Mouse (Mus musculus): Measurements from ENCODE around the gene Kmt2c.
"Not testable (repeated sequence)": the region's sequence is repeated elsewhere in the genome, so short reads cannot be mapped to it uniquely, and the experiment has no call there.

Kmt2c gene

GRCm38 (mm10) chr5:25516301-25516895, 17.8 kb upstream of the Kmt2c start:
- no peak for DNase-seq (ENCODE audit: low spot score in 2 of 2)

GRCm38 (mm10) chr5:25515767-25516166, 17.2 kb upstream of the Kmt2c start, which contains the start of gene Cct8l1:
Gene Cct8l1 (plus strand): TSS chr5:25516067.
- DNase-seq (ENCODE audit: low spot score in 2 of 2) = no peak

GRCm38 (mm10) chr5:25506041-25506440, 7.5 kb upstream of the Kmt2c start:
- DNase-seq (ENCODE audit: low spot score in 2 of 2) = no peak

GRCm38 (mm10) chr5:25500686-25501085, 2.1 kb upstream of the Kmt2c start:
- DNase-seq (ENCODE audit: low spot score in 2 of 2) = no peak

- peak; percentile 99 for DNase-seq (ENCODE audit: low spot score in 2 of 2)
Observed at GRCm38 (mm10) chr5:25499423-25500398, 1.1 kb upstream of the Kmt2c start.

GRCm38 (mm10) chr5:25498821-25499422, 339 bp upstream of the Kmt2c start:
- DNase-seq (ENCODE audit: low spot score in 2 of 2) = peak; percentile 35 to 69

GRCm38 (mm10) chr5:25497720-25498345, 750 bp downstream of the Kmt2c start:
- peak in 1 of 2 experiments; percentile 47 for DNase-seq (ENCODE audit: low spot score in 2 of 2)

- DNase-seq (ENCODE audit: low spot score in 2 of 2) = peak in 1 of 2 experiments; percentile 3
Observed at GRCm38 (mm10) chr5:25497369-25497719, 1.2 kb downstream of the Kmt2c start.

- DNase-seq (ENCODE audit: low spot score in 2 of 2) = no peak
Observed at GRCm38 (mm10) chr5:25496652-25497051, 1.9 kb downstream of the Kmt2c start.

GRCm38 (mm10) chr5:25478863-25479262, 19.7 kb downstream of the Kmt2c start:
- no peak for DNase-seq (ENCODE audit: low spot score in 2 of 2)

GRCm38 (mm10) chr5:25475789-25476188, 22.8 kb downstream of the Kmt2c start:
- DNase-seq (ENCODE audit: low spot score in 2 of 2) = no peak

GRCm38 (mm10) chr5:25472070-25472469, 26.5 kb downstream of the Kmt2c start:
- DNase-seq (ENCODE audit: low spot score in 2 of 2) = no peak

GRCm38 (mm10) chr5:25461956-25462355, 36.6 kb downstream of the Kmt2c start:
- DNase-seq (ENCODE audit: low spot score in 2 of 2) = no peak

GRCm38 (mm10) chr5:25455432-25455831, 43.2 kb downstream of the Kmt2c start:
- not testable (repeated sequence) for DNase-seq (ENCODE audit: low spot score in 2 of 2)

GRCm38 (mm10) chr5:25452691-25453090, 45.9 kb downstream of the Kmt2c start:
- DNase-seq (ENCODE audit: low spot score in 2 of 2) = no peak

- DNase-seq (ENCODE audit: low spot score in 2 of 2) = no peak
Observed at GRCm38 (mm10) chr5:25437508-25437907, 61.1 kb downstream of the Kmt2c start.

GRCm38 (mm10) chr5:25436081-25436480, 62.5 kb downstream of the Kmt2c start:
- DNase-seq (ENCODE audit: low spot score in 2 of 2) = peak in 1 of 2 experiments; percentile 21

GRCm38 (mm10) chr5:25422576-25422975, 76.0 kb downstream of the Kmt2c start:
- DNase-seq (ENCODE audit: low spot score in 2 of 2) = no peak

GRCm38 (mm10) chr5:25420601-25421000, 78.0 kb downstream of the Kmt2c start:
- DNase-seq (ENCODE audit: low spot score in 2 of 2) = peak in 1 of 2 experiments; percentile 52

GRCm38 (mm10) chr5:25415382-25415781, 83.2 kb downstream of the Kmt2c start:
- DNase-seq (ENCODE audit: low spot score in 2 of 2) = no peak

- no peak for DNase-seq (ENCODE audit: low spot score in 2 of 2)
Observed at GRCm38 (mm10) chr5:25396727-25397126, 101.9 kb downstream of the Kmt2c start.

- DNase-seq (ENCODE audit: low spot score in 2 of 2) = no peak
Observed at GRCm38 (mm10) chr5:25392655-25393054, 105.9 kb downstream of the Kmt2c start.
